28 mouse cellular contexts compared by ENCODE assay signal in the genomic region with DNA sequence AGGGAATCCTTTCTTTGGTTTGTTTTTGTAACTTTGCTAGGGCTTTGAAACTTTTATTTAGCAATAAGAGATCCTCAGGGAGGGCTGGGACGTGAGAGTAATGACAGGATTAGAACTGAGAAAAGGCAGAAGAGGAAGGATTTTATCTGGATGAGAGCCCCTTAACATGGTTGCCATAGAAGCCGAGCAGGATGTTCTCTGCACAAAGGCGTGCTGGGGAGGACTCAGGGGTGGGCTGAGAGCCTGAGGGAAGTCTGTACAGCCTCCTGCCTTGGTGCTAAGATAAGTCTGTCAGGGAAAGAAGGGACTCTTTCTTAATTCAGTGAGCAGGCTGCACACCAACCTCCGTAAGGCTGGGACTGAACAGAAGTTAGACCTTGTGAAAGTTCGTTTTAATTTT. TPM values are rescaled to one million over a fixed set of nuclear protein-coding genes. Genes with fewer than 3 reads are reported as not detected.
DNase-seq lines count a peak whose midpoint lies in the region; ATAC-seq and TF ChIP-seq lines count a peak whose summit lies in the region.
"Had no signal": no experiment of that assay in that cellular context is flagged by ENCODE, and none has a peak within 500 bp of the region (broad histone marks: within the 10 kb centered on the region; RNA-seq: fewer than 3 reads in every experiment).

No protein-coding gene starts in this region.

- H3K4me2 ChIP-seq in heart, postnatal 0 days (ENCODE audit: low read depth, low read length) = no peak overlapping the region
- no peak overlapping the region for H3K4me2 ChIP-seq in midbrain, embryonic 13.5 days (replicated peaks)
- H3K4me2 ChIP-seq: midbrain, embryonic 12.5 days had no signal

- H3K36me3 ChIP-seq in heart, embryonic 10.5 days = no peaks in the 10 kb centered on the region
- H3K36me3 ChIP-seq in heart, postnatal 0 days (replicated peaks; ENCODE audit: control insufficient read depth, insufficient read depth, low read length) = no peaks in the 10 kb centered on the region
- no peaks in the 10 kb centered on the region for H3K36me3 ChIP-seq in midbrain, embryonic 10.5 days
- H3K36me3 ChIP-seq in midbrain, embryonic 13.5 days = no peaks in the 10 kb centered on the region
- H3K36me3 ChIP-seq: embryonic facial prominence, embryonic 10.5 days; midbrain, embryonic 12.5 days had no signal

- 26% methylated on average over 5 of the region's 5 CpGs for WGBS in heart, embryonic 10.5 days
- 23% methylated on average over 5 of the region's 5 CpGs for WGBS in heart, postnatal 0 days
- WGBS in midbrain, embryonic 10.5 days = 27% methylated on average over 5 of the region's 5 CpGs
- 15% methylated on average over 5 of the region's 5 CpGs for WGBS in midbrain, embryonic 13.5 days

- no peak overlapping the region for H3K4me3 ChIP-seq in heart, embryonic 10.5 days
- no peak overlapping the region for H3K4me3 ChIP-seq in heart, postnatal 0 days (ENCODE audit: low read depth, low read length)
- no peak overlapping the region for H3K4me3 ChIP-seq in midbrain, embryonic 10.5 days
- no peak overlapping the region for H3K4me3 ChIP-seq in midbrain, embryonic 13.5 days (replicated peaks)
- H3K4me3 ChIP-seq: embryonic facial prominence, embryonic 10.5 days; midbrain, embryonic 12.5 days had no signal

- DNase-seq in heart, embryonic 10.5 days (ENCODE audit: low spot score) = no peak
- DNase-seq in heart, adult 11 months = no peak
- DNase-seq in heart, postnatal 0 days (ENCODE audit: low spot score) = no peak
- no peak for DNase-seq in heart, adult 9 months (ENCODE audit: low spot score in 2 of 2)
- no peak for DNase-seq in midbrain, embryonic 10.5 days (ENCODE audit: low spot score)
- DNase-seq in brain, adult 2 months (ENCODE audit: low read depth, low spot score) = peak; percentile 41
- DNase-seq in layer of hippocampus, postnatal 10 days (ENCODE audit: low spot score in 2 of 2) = no peak
- DNase-seq: adrenal gland, postnatal 36 days; cerebellum, adult 18-20 months; cerebellum, postnatal 36 days; gastrocnemius, postnatal 14 days; heart, postnatal 10 days; kidney, postnatal 36 days; right cerebral cortex, postnatal 25 days; thymus, postnatal 14 days had no signal

- TF ChIP-seq CTCF in heart, postnatal 0 days (IDR thresholded peaks at IDR 0.05; ENCODE audit: low read depth) = no peak

- TF ChIP-seq EP300 in heart, postnatal 0 days (IDR thresholded peaks at IDR 0.05; ENCODE audit: low read depth) = no peak

- peak; percentile 41; the same call in 1 of the 2 replicates for ATAC-seq in heart, postnatal 0 days (ENCODE audit: insufficient read depth, low read depth)
- no peak for ATAC-seq in midbrain, embryonic 13.5 days

- peaks cover 29% of the 10 kb centered on the region for H3K4me1 ChIP-seq in heart, embryonic 10.5 days
- no peaks in the 10 kb centered on the region for H3K4me1 ChIP-seq in heart, postnatal 0 days (ENCODE audit: control insufficient read depth, insufficient read depth)
- peaks cover 16% of the 10 kb centered on the region for H3K4me1 ChIP-seq in midbrain, embryonic 10.5 days
- peaks cover 4% of the 10 kb centered on the region; the same call in 1 of the 2 replicates for H3K4me1 ChIP-seq in midbrain, embryonic 13.5 days (replicated peaks)
- H3K4me1 ChIP-seq: midbrain, embryonic 12.5 days had no signal

- peak overlapping the region; percentile 7; the same call in 1 of the 2 replicates for H3K27ac ChIP-seq in heart, embryonic 10.5 days
- H3K27ac ChIP-seq in heart, postnatal 0 days (ENCODE audit: low read depth) = no peak overlapping the region; the same call in 1 of the 2 replicates
- H3K27ac ChIP-seq in midbrain, embryonic 10.5 days (replicated peaks) = peak overlapping the region; percentile 15; the same call in 1 of the 2 replicates
- no peak overlapping the region for H3K27ac ChIP-seq in midbrain, embryonic 13.5 days
- H3K27ac ChIP-seq: embryonic facial prominence, embryonic 10.5 days; liver, embryonic 14.5 days; macrophage; midbrain, embryonic 12.5 days had no signal

- H3K27me3 ChIP-seq in heart, embryonic 10.5 days (ENCODE audit: insufficient read depth, poor library complexity, severe bottlenecking) = no peaks in the 10 kb centered on the region; the same call in 1 of the 2 replicates
- no peaks in the 10 kb centered on the region for H3K27me3 ChIP-seq in heart, postnatal 0 days (ENCODE audit: control insufficient read depth, insufficient read depth, low read length)
- peaks cover 28% of the 10 kb centered on the region for H3K27me3 ChIP-seq in midbrain, embryonic 10.5 days (ENCODE audit: low read depth, poor library complexity, severe bottlenecking)
- H3K27me3 ChIP-seq in midbrain, embryonic 13.5 days = 0 out of 2 replicates have a peak, but pooled peaks cover 6% of the 10 kb centered on the region

- H3K9me3 ChIP-seq in heart, embryonic 10.5 days = no peaks in the 10 kb centered on the region
- H3K9me3 ChIP-seq in heart, postnatal 0 days (replicated peaks; ENCODE audit: control insufficient read depth, low read length) = no peaks in the 10 kb centered on the region
- no peaks in the 10 kb centered on the region; the same call in 1 of the 2 replicates for H3K9me3 ChIP-seq in midbrain, embryonic 10.5 days (replicated peaks)
- no peaks in the 10 kb centered on the region for H3K9me3 ChIP-seq in midbrain, embryonic 13.5 days
- H3K9me3 ChIP-seq: embryonic facial prominence, embryonic 10.5 days; midbrain, embryonic 12.5 days had no signal

- no peak overlapping the region for H3K9ac ChIP-seq in heart, postnatal 0 days (replicated peaks; ENCODE audit: low read depth, low read length)
- H3K9ac ChIP-seq in midbrain, embryonic 13.5 days (replicated peaks) = no peak overlapping the region
- H3K9ac ChIP-seq: liver, embryonic 14.5 days; midbrain, embryonic 12.5 days had no signal

RNA-seq across cellular contexts. Expression of a gene that starts 1.9 kb away (rescaled TPM):
- 0.19 and 0.30 TPM in 2 replicates for polyA plus RNA-seq in heart, embryonic 10.5 days (2016; fragmentation: Nextera tagmentation; extraction: Ambion mirVana)
- 0.11 and 0.39 TPM in 2 replicates for total RNA-seq in heart, postnatal 0 days (2014; rRNA removed; ENCODE audit: low replicate concordance)
- 0.04 and 0.07 TPM in 2 replicates for polyA plus RNA-seq in heart, postnatal 0 days (2015; fragmentation: Nextera tagmentation; extraction: Ambion mirVana)
- 0.04 and 0.09 TPM in 2 replicates for polyA plus RNA-seq in midbrain, embryonic 10.5 days (2016; fragmentation: Nextera tagmentation; extraction: Ambion mirVana)
- 0.22 and 0.24 TPM in 2 replicates for polyA plus RNA-seq in midbrain, embryonic 13.5 days (2015; fragmentation: Nextera tagmentation; extraction: Ambion mirVana)
- total RNA-seq in layer of hippocampus, postnatal 10 days (2021) = under 1 TPM; 0.29 to 0.39 TPM
- total RNA-seq: adrenal gland, postnatal 36 days had no signal
- polyA plus RNA-seq: embryonic facial prominence, embryonic 10.5 days; kidney, embryonic 14.5 days; macrophage had no signal

RNA-seq across cellular contexts. Expression of a gene that starts 14.0 kb away (rescaled TPM):
- 27.2 and 39.6 TPM in 2 replicates for polyA plus RNA-seq in heart, embryonic 10.5 days (2016; fragmentation: Nextera tagmentation; extraction: Ambion mirVana)
- 8.7 and 12.1 TPM in 2 replicates for total RNA-seq in heart, postnatal 0 days (2014; rRNA removed; ENCODE audit: low replicate concordance)
- polyA plus RNA-seq in heart, postnatal 0 days (2015; fragmentation: Nextera tagmentation; extraction: Ambion mirVana) = 9.8 and 12.4 TPM in 2 replicates
- 31.1 and 39.2 TPM in 2 replicates for polyA plus RNA-seq in midbrain, embryonic 10.5 days (2016; fragmentation: Nextera tagmentation; extraction: Ambion mirVana)
- polyA plus RNA-seq in midbrain, embryonic 13.5 days (2015; fragmentation: Nextera tagmentation; extraction: Ambion mirVana) = 15.5 and 16.2 TPM in 2 replicates
- total RNA-seq in layer of hippocampus, postnatal 10 days (2021) = 1 to 10 TPM; 9.3 to 9.9 TPM

RNA-seq across cellular contexts. Expression of a gene that starts 14.6 kb away (rescaled TPM):
- polyA plus RNA-seq in heart, embryonic 10.5 days (2016; fragmentation: Nextera tagmentation; extraction: Ambion mirVana) = not detected in 2 replicates
- total RNA-seq in heart, postnatal 0 days (2014; rRNA removed; ENCODE audit: low replicate concordance) = not detected in 2 replicates
- 0.19 TPM in 1 of 2 replicates, not detected in the other for polyA plus RNA-seq in heart, postnatal 0 days (2015; fragmentation: Nextera tagmentation; extraction: Ambion mirVana)
- not detected in 2 replicates for polyA plus RNA-seq in midbrain, embryonic 10.5 days (2016; fragmentation: Nextera tagmentation; extraction: Ambion mirVana)
- not detected in 2 replicates for polyA plus RNA-seq in midbrain, embryonic 13.5 days (2015; fragmentation: Nextera tagmentation; extraction: Ambion mirVana)
- not detected for total RNA-seq in layer of hippocampus, postnatal 10 days (2021)
- total RNA-seq: adrenal gland, postnatal 36 days; heart, postnatal 10 days; layer of hippocampus, postnatal 14 days; left cerebral cortex, postnatal 10 days; neutrophil, adult 5-6 weeks had no signal
- polyA plus RNA-seq: embryonic facial prominence, embryonic 10.5 days; forebrain, embryonic 11.5 days; kidney, embryonic 14.5 days; limb, embryonic 14.5 days; liver, embryonic 14.5 days; lung, embryonic 16.5 days; macrophage; midbrain, embryonic 12.5 days had no signal

RNA-seq across cellular contexts. Expression of a gene that starts 39.4 kb away (rescaled TPM):
- polyA plus RNA-seq in heart, embryonic 10.5 days (2016; fragmentation: Nextera tagmentation; extraction: Ambion mirVana) = 0.20 TPM in 1 of 2 replicates, not detected in the other
- not detected in 2 replicates for total RNA-seq in heart, postnatal 0 days (2014; rRNA removed; ENCODE audit: low replicate concordance)
- 0.11 and 0.22 TPM in 2 replicates for polyA plus RNA-seq in heart, postnatal 0 days (2015; fragmentation: Nextera tagmentation; extraction: Ambion mirVana)
- not detected in 2 replicates for polyA plus RNA-seq in midbrain, embryonic 10.5 days (2016; fragmentation: Nextera tagmentation; extraction: Ambion mirVana)
- polyA plus RNA-seq in midbrain, embryonic 13.5 days (2015; fragmentation: Nextera tagmentation; extraction: Ambion mirVana) = not detected in 2 replicates
- total RNA-seq in layer of hippocampus, postnatal 10 days (2021) = not detected
- total RNA-seq: CH12.LX; gastrocnemius, postnatal 14 days; heart, postnatal 10 days; layer of hippocampus, postnatal 14 days; left cerebral cortex, postnatal 10 days; neutrophil, adult 5-6 weeks had no signal
- polyA plus RNA-seq: embryonic facial prominence, embryonic 10.5 days; forebrain, embryonic 11.5 days; kidney, embryonic 14.5 days; lung, embryonic 16.5 days; macrophage; midbrain, embryonic 12.5 days had no signal

RNA-seq across cellular contexts. Expression of a gene that starts 40.0 kb away (rescaled TPM):
- 21.3 and 48.5 TPM in 2 replicates for polyA plus RNA-seq in heart, embryonic 10.5 days (2016; fragmentation: Nextera tagmentation; extraction: Ambion mirVana)
- 362 and 463 TPM in 2 replicates for total RNA-seq in heart, postnatal 0 days (2014; rRNA removed; ENCODE audit: low replicate concordance)
- 33.0 and 36.8 TPM in 2 replicates for polyA plus RNA-seq in heart, postnatal 0 days (2015; fragmentation: Nextera tagmentation; extraction: Ambion mirVana)
- polyA plus RNA-seq in midbrain, embryonic 10.5 days (2016; fragmentation: Nextera tagmentation; extraction: Ambion mirVana) = 35.8 and 37.2 TPM in 2 replicates
- 45.4 and 49.5 TPM in 2 replicates for polyA plus RNA-seq in midbrain, embryonic 13.5 days (2015; fragmentation: Nextera tagmentation; extraction: Ambion mirVana)
- 100 to 1,000 TPM; 191 to 208 TPM for total RNA-seq in layer of hippocampus, postnatal 10 days (2021)

Comparison
In these comparisons a context has a peak if more than half of its experiments do, and no peak if none do; other contexts are left out.
1. H3K27ac ChIP-seq: peak in heart, embryonic 10.5 days (single experiment) and midbrain, embryonic 10.5 days (single experiment); none in heart, postnatal 0 days (single experiment) and midbrain, embryonic 13.5 days (single experiment).